Mouse (Mus musculus): ENCODE measurements around the gene Samd4b. TPM values are rescaled to one million over a fixed set of nuclear protein-coding genes. Genes with fewer than 3 reads are reported as not detected.
"Not testable (repeated sequence)": the region's sequence is repeated elsewhere in the genome, so short reads cannot be mapped to it uniquely, and the experiment has no call there.

Gene Samd4b
- polyA plus RNA-seq, 1 experiment from 2014 or later: 25.8 TPM

DNA sequence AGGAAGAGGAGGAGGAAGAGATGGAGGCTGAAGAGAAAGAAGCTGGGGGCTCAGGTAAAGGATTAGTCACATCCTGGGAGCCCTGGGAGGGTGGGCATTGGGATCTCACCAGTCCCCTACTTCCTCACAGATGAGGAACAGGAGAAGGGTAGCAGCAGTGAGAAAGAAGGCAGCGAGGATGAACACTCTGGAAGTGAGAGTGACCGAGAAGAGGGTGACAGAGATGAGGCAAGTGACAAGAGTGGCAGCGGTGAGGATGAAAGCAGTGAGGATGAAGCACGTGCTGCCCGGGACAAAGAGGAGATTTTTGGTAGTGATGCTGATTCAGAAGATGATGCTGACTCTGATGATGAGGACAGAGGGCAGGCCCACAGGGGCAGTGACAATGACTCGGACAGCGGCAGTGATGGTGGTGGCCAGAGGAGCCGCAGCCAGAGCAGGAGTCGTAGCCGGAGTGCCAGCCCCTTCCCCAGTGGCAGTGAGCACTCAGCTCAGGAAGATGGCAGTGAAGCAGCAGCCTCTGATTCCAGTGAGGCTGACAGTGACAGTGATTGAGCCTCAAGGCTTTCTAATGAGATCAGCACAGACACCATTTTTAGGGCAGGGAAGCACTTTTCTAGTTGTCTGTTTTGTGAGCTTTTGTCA lies 199.1 kb downstream of the Samd4b start:
- no peaks in the 10 kb centered on the region for H3K9me3 ChIP-seq (ENCODE audit: control insufficient read depth, low read depth, low read length)
- H3K27me3 ChIP-seq (ENCODE audit: control insufficient read depth, insufficient read depth, low read length): no peaks in the 10 kb centered on the region
- no peak for ATAC-seq (ENCODE audit: insufficient number of reproducible peaks, insufficient read depth, low FRiP score, low read depth)
- no peak overlapping the region for H3K4me3 ChIP-seq (ENCODE audit: low read depth, low read length)
- H3K36me3 ChIP-seq (ENCODE audit: control insufficient read depth, insufficient read depth, low read length): peaks cover 66% of the 10 kb centered on the region
- no peak overlapping the region for H3K4me2 ChIP-seq (replicated peaks; ENCODE audit: low read depth, low read length)
- H3K27ac ChIP-seq (ENCODE audit: low read length): no peak overlapping the region
- WGBS: 91% methylated on average over 10 of the region's 10 CpGs
- 0 out of 2 replicates have a peak, but pooled peaks cover under 1% of the 10 kb centered on the region for H3K4me1 ChIP-seq (ENCODE audit: control insufficient read depth, insufficient read depth, low read length)
- no peak overlapping the region for H3K9ac ChIP-seq (replicated peaks; ENCODE audit: low read depth, low read length)

DNA sequence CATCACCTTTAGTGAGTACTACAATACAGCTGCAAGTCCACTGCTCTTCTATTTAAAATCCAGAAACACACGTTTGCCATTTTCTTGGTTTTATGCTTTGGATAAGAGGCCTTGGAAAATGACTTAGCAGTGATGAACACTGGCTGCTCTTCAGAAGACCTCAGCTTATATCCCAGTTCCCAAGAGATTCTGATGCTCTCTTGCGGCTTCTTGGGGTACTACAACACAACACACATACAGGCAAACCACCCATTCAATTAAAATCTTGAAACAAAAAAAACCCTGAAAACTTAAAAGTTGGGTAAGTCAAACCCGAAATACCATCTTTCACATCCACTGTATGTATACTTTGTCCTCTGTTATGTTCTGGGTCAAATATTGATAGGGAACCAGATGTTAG lies 199.9 kb downstream of the Samd4b start:
- no peak overlapping the region for H3K27ac ChIP-seq (ENCODE audit: low read length)
- 68% methylated on average over 3 of the region's 3 CpGs for WGBS
- peaks cover 58% of the 10 kb centered on the region for H3K36me3 ChIP-seq (ENCODE audit: control insufficient read depth, insufficient read depth, low read length)
- no peak overlapping the region for H3K9ac ChIP-seq (replicated peaks; ENCODE audit: low read depth, low read length)
- 0 out of 2 replicates have a peak, but pooled peaks cover 5% of the 10 kb centered on the region for H3K4me1 ChIP-seq (ENCODE audit: control insufficient read depth, insufficient read depth, low read length)
- no peak for ATAC-seq (ENCODE audit: insufficient number of reproducible peaks, insufficient read depth, low FRiP score, low read depth)
- H3K9me3 ChIP-seq (ENCODE audit: control insufficient read depth, low read depth, low read length): no peaks in the 10 kb centered on the region
- no peak overlapping the region for H3K4me3 ChIP-seq (ENCODE audit: low read depth, low read length)
- no peaks in the 10 kb centered on the region for H3K27me3 ChIP-seq (ENCODE audit: control insufficient read depth, insufficient read depth, low read length)
- H3K4me2 ChIP-seq (replicated peaks; ENCODE audit: low read depth, low read length): no peak overlapping the region

DNA sequence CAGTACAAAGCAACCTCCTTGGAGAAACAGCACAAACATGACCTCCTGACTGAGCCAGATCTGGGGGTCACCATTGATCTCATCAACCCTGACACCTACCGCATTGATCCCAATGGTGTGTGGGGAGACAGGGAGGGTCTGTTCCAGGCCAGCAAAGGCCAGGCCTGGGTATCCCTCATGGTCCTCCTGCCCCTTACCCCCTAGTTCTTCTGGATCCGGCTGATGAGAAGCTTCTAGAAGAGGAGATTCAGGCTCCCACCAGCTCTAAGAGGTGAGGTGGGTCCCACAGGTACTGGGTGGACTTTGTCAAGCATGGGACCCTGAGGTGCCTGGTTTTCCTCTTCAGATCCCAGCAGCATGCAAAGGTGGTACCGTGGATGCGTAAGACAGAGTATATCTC lies 202.5 kb downstream of the Samd4b start:
- Histone ChIP-seq H3K36me3 (ENCODE audit: control insufficient read depth, insufficient read depth, low read length) (peaks cover 39% of the 10 kb centered on the region), H3K27ac (ENCODE audit: low read length) (no peak overlapping the region), H3K4me3 (ENCODE audit: low read depth, low read length) (no peak overlapping the region), H3K9me3 (ENCODE audit: control insufficient read depth, low read depth, low read length) (no peaks in the 10 kb centered on the region), H3K27me3 (ENCODE audit: control insufficient read depth, insufficient read depth, low read length) (no peaks in the 10 kb centered on the region), H3K4me1 (ENCODE audit: control insufficient read depth, insufficient read depth, low read length) (peaks cover 12% of the 10 kb centered on the region), H3K4me2 (replicated peaks; ENCODE audit: low read depth, low read length) (no peak overlapping the region), H3K9ac (replicated peaks; ENCODE audit: low read depth, low read length) (no peak overlapping the region)
- 93% methylated on average over 4 of the region's 4 CpGs for WGBS
- ATAC-seq (ENCODE audit: insufficient number of reproducible peaks, insufficient read depth, low FRiP score, low read depth): no peak

DNA sequence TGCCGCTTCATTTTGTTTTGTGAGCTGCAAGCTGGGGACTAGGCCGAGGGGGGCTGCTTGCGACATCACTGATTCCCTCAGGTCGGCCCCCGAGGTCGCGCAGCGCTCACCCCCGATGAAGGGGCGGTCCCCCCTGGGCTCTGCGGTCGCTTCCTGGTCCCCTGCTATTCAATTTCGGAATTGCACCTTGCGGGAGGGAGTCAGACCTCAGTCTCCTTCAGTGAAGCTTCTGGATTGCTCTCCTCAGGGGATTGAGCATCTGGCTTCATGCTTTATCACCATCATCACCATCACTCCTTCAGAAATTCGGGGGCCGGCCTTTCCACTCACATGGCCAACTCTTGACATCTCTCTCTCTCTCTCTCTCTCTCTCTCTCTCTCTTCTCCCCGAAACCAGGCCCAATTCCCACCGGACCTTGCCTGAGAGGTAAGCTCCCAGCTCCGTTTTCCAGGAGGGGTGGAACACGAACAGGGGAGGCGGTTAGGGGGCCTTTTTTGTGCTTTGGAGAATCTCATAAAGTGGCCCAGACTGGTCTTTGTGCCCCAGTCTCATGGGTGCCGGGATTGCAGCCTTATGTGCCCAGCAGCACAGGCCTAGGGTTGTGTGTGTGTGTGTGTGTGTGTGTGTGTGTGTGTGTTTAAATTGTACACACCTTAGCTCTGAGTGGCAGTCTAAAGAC lies 204.5 kb downstream of the Samd4b start:
- H3K4me2 ChIP-seq (replicated peaks; ENCODE audit: low read depth, low read length): peak overlapping the region; percentile 92
- peaks cover 12% of the 10 kb centered on the region for H3K4me1 ChIP-seq (ENCODE audit: control insufficient read depth, insufficient read depth, low read length)
- peak overlapping the region; percentile 92 for H3K4me3 ChIP-seq (ENCODE audit: low read depth, low read length)
- no peaks in the 10 kb centered on the region for H3K27me3 ChIP-seq (ENCODE audit: control insufficient read depth, insufficient read depth, low read length)
- peaks cover 45% of the 10 kb centered on the region for H3K36me3 ChIP-seq (ENCODE audit: control insufficient read depth, insufficient read depth, low read length)
- peak overlapping the region; percentile 76; the same call in 1 of the 2 replicates for H3K27ac ChIP-seq (ENCODE audit: low read length)
- ATAC-seq (ENCODE audit: insufficient number of reproducible peaks, insufficient read depth, low FRiP score, low read depth): no peak
- H3K9me3 ChIP-seq (ENCODE audit: control insufficient read depth, low read depth, low read length): no peaks in the 10 kb centered on the region
- WGBS: 5% methylated on average over 22 of the region's 22 CpGs
- H3K9ac ChIP-seq (replicated peaks; ENCODE audit: low read depth, low read length): peak overlapping the region; percentile 85

DNA sequence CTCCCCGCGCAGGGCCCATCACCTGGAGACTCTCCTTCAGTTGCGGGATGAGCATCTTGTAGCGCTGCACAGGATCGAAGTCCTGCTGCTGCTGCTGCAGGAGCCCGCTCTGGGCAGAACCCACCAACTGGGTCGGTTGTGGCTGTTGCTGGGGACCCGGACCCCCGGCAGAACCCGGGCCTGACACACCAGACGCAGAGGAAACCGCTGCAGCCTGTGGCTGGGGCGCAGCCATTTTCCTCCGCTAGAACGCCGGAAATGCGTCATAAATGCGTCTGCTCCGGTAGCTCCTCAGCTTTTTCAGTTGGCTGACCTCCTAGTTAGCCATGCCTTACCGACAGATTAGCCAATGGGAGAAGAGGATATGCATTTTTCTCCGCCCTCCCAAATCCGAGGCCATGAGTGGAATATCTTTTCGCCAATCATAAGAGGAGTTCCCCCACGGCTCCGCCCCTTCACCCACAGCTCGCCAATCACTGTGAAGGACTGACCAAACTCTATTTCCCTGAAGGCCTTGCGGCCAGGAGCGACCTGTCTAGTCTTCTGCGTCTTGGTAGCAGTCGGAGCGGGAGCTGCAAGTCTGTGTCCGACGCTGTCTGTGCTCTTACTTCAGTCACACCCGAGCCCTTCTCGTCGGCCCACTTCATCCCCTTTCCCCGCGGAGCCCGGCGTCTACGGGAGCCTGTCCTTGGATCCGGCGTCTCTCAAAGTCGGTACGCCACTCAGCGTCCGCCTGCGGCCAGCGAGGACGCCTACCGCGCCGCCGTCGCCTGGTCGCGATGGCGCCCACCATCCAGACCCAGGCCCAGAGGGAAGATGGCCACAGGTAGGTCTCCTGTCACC lies 205.3 kb downstream of the Samd4b start, which contains the start of the genes Med29 and Paf1:
TSS of gene Med29 (minus strand) at position 280 of the 843 bp plus-strand sequence.
TSS of gene Paf1 (plus strand) at position 523 of the 843 bp plus-strand sequence.
- WGBS: under 1% methylated on average over 58 of the region's 58 CpGs
- ATAC-seq (ENCODE audit: insufficient number of reproducible peaks, insufficient read depth, low FRiP score, low read depth): peak; percentile 99
- peaks cover 46% of the 10 kb centered on the region for H3K36me3 ChIP-seq (ENCODE audit: control insufficient read depth, insufficient read depth, low read length)

DNA sequence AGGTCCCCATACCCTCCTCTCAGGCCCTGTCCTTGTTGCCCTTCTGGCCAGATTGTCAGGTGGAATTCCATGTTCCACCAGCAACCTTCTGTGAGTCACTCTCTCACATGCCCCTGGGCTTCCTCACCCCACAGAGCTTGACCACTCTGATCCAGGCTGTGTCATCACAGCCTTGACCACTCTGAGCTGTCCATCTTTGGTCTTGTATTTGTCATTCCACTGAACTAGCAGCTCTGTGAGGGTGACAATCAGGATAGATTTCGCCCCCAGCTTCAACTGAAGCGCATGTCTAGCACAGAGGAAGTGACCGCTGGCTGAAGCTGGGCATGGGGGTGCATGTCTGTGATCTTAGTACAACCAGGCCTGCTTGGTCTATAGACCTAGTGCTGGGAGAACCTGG lies 207.6 kb downstream of the Samd4b start:
- H3K4me1 ChIP-seq (ENCODE audit: control insufficient read depth, insufficient read depth, low read length): peaks cover 12% of the 10 kb centered on the region
- peaks cover 38% of the 10 kb centered on the region for H3K36me3 ChIP-seq (ENCODE audit: control insufficient read depth, insufficient read depth, low read length)
- no peak overlapping the region for H3K4me2 ChIP-seq (replicated peaks; ENCODE audit: low read depth, low read length)
- H3K27me3 ChIP-seq (ENCODE audit: control insufficient read depth, insufficient read depth, low read length): no peaks in the 10 kb centered on the region
- WGBS: 94% methylated on average over 3 of the region's 3 CpGs
- ATAC-seq (ENCODE audit: insufficient number of reproducible peaks, insufficient read depth, low FRiP score, low read depth): no peak
- no peaks in the 10 kb centered on the region for H3K9me3 ChIP-seq (ENCODE audit: control insufficient read depth, low read depth, low read length)
- H3K27ac ChIP-seq (ENCODE audit: low read length): no peak overlapping the region
- H3K4me3 ChIP-seq (ENCODE audit: low read depth, low read length): no peak overlapping the region
- no peak overlapping the region for H3K9ac ChIP-seq (replicated peaks; ENCODE audit: low read depth, low read length)

More for the DNA sequence above, 205.3 kb downstream of the Samd4b start, which contains the start of the genes Med29 and Paf1:
- Histone ChIP-seq H3K27me3 (ENCODE audit: control insufficient read depth, insufficient read depth, low read length) (no peaks in the 10 kb centered on the region), H3K27ac (ENCODE audit: low read length) (peak within 1 kb of the TSS; percentile 76; the same call in 1 of the 2 replicates), H3K4me3 (ENCODE audit: low read depth, low read length) (peak within 1 kb of the TSS; percentile 92), H3K4me1 (ENCODE audit: control insufficient read depth, insufficient read depth, low read length) (peaks cover 12% of the 10 kb centered on the region), H3K9me3 (ENCODE audit: control insufficient read depth, low read depth, low read length) (no peaks in the 10 kb centered on the region), H3K9ac (replicated peaks; ENCODE audit: low read depth, low read length) (peak within 1 kb of the TSS; percentile 85), H3K4me2 (replicated peaks; ENCODE audit: low read depth, low read length) (peak within 1 kb of the TSS; percentile 92)

DNA sequence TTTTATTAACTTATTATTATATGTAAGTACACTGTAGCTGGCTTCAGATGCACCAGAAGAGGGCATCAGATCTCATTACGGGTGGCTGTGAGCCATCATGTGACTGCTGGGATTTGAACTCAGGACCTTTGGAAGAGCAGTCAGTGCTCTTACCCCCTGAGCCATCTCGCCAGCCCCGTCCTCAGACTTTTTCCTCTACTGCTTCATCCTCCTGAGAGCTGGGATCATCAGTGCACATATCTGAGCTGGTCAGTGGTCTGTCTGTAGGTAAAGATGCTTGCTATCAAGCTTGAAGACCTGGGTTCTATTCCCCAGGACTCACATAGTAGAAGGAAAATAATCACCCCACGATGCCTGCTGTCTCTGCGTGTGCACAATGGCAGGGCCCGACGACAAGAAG lies 210.6 kb downstream of the Samd4b start:
- H3K27me3 ChIP-seq (ENCODE audit: control insufficient read depth, insufficient read depth, low read length); H3K9me3 ChIP-seq (ENCODE audit: control insufficient read depth, low read depth, low read length); H3K9ac ChIP-seq (replicated peaks; ENCODE audit: low read depth, low read length); H3K27ac ChIP-seq (ENCODE audit: low read length); ATAC-seq (ENCODE audit: insufficient number of reproducible peaks, insufficient read depth, low FRiP score, low read depth); H3K4me3 ChIP-seq (ENCODE audit: low read depth, low read length); H3K4me2 ChIP-seq (replicated peaks; ENCODE audit: low read depth, low read length): not testable (repeated sequence)
- WGBS: 84% methylated on average over 7 of the region's 7 CpGs
- Histone ChIP-seq H3K36me3 (ENCODE audit: control insufficient read depth, insufficient read depth, low read length) (peaks cover 35% of the 10 kb centered on the region), H3K4me1 (ENCODE audit: control insufficient read depth, insufficient read depth, low read length) (peaks cover 13% of the 10 kb centered on the region)

DNA sequence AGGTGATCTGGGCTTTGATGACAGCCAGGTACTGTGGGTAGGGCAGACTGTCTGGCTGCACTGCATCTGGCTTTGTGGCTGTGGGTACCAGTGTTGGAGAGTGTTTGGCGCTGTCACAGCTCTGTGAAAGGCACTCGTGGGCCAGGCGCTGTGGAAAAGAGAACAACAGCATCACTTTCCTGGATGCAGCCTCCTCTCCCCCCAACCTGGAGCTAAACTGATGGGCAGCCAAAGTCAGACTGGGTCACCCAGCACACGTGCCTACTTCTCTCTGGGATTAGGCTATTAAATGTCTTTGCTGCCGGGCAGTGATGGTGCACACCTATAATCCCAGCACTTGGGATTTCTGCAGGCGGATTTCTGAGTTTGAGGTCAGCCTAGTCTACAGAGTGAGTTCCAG lies 211.1 kb downstream of the Samd4b start:
- peaks cover 15% of the 10 kb centered on the region for H3K4me1 ChIP-seq (ENCODE audit: control insufficient read depth, insufficient read depth, low read length)
- not testable (repeated sequence) for H3K27me3 ChIP-seq (ENCODE audit: control insufficient read depth, insufficient read depth, low read length); H3K4me2 ChIP-seq (replicated peaks; ENCODE audit: low read depth, low read length); H3K9me3 ChIP-seq (ENCODE audit: control insufficient read depth, low read depth, low read length); H3K27ac ChIP-seq (ENCODE audit: low read length); H3K4me3 ChIP-seq (ENCODE audit: low read depth, low read length); H3K9ac ChIP-seq (replicated peaks; ENCODE audit: low read depth, low read length); ATAC-seq (ENCODE audit: insufficient number of reproducible peaks, insufficient read depth, low FRiP score, low read depth)
- H3K36me3 ChIP-seq (ENCODE audit: control insufficient read depth, insufficient read depth, low read length): peaks cover 35% of the 10 kb centered on the region
- 76% methylated on average over 6 of the region's 6 CpGs for WGBS

Measured in stomach, embryonic 14.5 days (tissue).